In the genomic region with DNA sequence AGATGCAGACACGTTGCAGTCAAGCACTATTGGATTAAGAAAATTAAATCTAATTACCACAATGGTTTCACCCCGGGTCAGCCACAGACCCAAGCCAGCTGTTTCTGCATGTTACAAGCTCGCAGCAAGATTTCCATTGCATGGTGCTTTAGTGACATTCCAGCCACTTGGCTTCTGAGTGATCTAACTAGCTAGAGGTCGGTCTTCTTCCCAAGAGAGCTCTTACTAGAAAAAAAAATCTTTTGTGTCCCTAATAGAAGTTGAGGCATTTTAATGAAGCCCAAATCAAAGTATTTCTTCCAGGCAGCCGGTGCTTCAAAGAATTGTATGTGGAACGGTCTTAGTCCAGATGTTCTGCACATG, we compare ENCODE assay signal across 8 mouse cellular contexts. TPM values are rescaled to one million over a fixed set of nuclear protein-coding genes. Genes with fewer than 3 reads are reported as not detected.
DNase-seq lines count a peak whose midpoint lies in the region; ATAC-seq and TF ChIP-seq lines count a peak whose summit lies in the region.

No protein-coding gene starts in this region.

- peaks cover 10% of the 10 kb centered on the region; the same call in 1 of the 2 replicates for H3K4me1 ChIP-seq in intestine, embryonic 14.5 days (replicated peaks; ENCODE audit: control insufficient read depth, insufficient read depth, low read length)
- H3K4me1 ChIP-seq in intestine, embryonic 16.5 days (ENCODE audit: control insufficient read depth, insufficient read depth, low read length) = peaks cover 10% of the 10 kb centered on the region
- no peaks in the 10 kb centered on the region for H3K4me1 ChIP-seq in forebrain, postnatal 0 days (ENCODE audit: insufficient read depth)
- H3K4me1 ChIP-seq in limb, embryonic 11.5 days (ENCODE audit: control insufficient read depth, insufficient read depth, low read length) = no peaks in the 10 kb centered on the region; the same call in 1 of the 2 replicates

- peaks cover 11% of the 10 kb centered on the region for H3K27me3 ChIP-seq in intestine, embryonic 14.5 days (replicated peaks; ENCODE audit: control insufficient read depth, insufficient read depth, low read length)
- peaks cover 7% of the 10 kb centered on the region for H3K27me3 ChIP-seq in intestine, embryonic 16.5 days (replicated peaks; ENCODE audit: control insufficient read depth, insufficient read depth, low read length)
- H3K27me3 ChIP-seq in forebrain, postnatal 0 days (ENCODE audit: insufficient read depth, low read length) = no peaks in the 10 kb centered on the region
- no peaks in the 10 kb centered on the region for H3K27me3 ChIP-seq in limb, embryonic 11.5 days (ENCODE audit: control insufficient read depth, insufficient read depth, low read length)

- 20% methylated on average over 6 of the region's 6 CpGs for WGBS in intestine, embryonic 14.5 days
- WGBS in intestine, embryonic 16.5 days = 22% methylated on average over 6 of the region's 6 CpGs
- WGBS in forebrain, postnatal 0 days = 14% methylated on average over 6 of the region's 6 CpGs
- 5% methylated on average over 6 of the region's 6 CpGs for WGBS in limb, embryonic 11.5 days

- no peaks in the 10 kb centered on the region for H3K9me3 ChIP-seq in intestine, embryonic 14.5 days (ENCODE audit: control insufficient read depth, low read length)
- H3K9me3 ChIP-seq in intestine, embryonic 16.5 days (ENCODE audit: control insufficient read depth, low read length) = no peaks in the 10 kb centered on the region
- H3K9me3 ChIP-seq in forebrain, postnatal 0 days (ENCODE audit: low read length) = no peaks in the 10 kb centered on the region
- H3K9me3 ChIP-seq in limb, embryonic 11.5 days (ENCODE audit: control insufficient read depth, low read length) = no peaks in the 10 kb centered on the region

- ATAC-seq in intestine, embryonic 14.5 days (replicated peaks; ENCODE audit: low FRiP score, low TSS enrichment, low read depth) = no peak
- ATAC-seq in intestine, embryonic 16.5 days = no peak
- ATAC-seq in forebrain, postnatal 0 days = no peak
- no peak for ATAC-seq in limb, embryonic 11.5 days (ENCODE audit: insufficient number of reproducible peaks, low FRiP score, low TSS enrichment, low read depth)
- ATAC-seq in monocyte, adult 5-6 weeks (replicated peaks; ENCODE audit: insufficient number of reproducible peaks, low FRiP score, low TSS enrichment, poor library complexity, severe bottlenecking) = no peak

- no peak for TF ChIP-seq CTCF in forebrain, postnatal 0 days (IDR thresholded peaks at IDR 0.05; ENCODE audit: low read depth)

- DNase-seq in intestine, embryonic 14.5 days (ENCODE audit: low spot score) = no peak
- DNase-seq in forebrain, postnatal 0 days = no peak
- peak; percentile 41 for DNase-seq in limb, embryonic 11.5 days (ENCODE audit: low spot score)
- peak; percentile 47 for DNase-seq in retina, postnatal 1 day
- DNase-seq in urinary bladder, adult 2 months (ENCODE audit: low spot score) = no peak
- no peak for DNase-seq in gastrocnemius, postnatal 10 days

- H3K27ac ChIP-seq in intestine, embryonic 14.5 days (ENCODE audit: low read depth) = no peak overlapping the region
- no peak overlapping the region for H3K27ac ChIP-seq in intestine, embryonic 16.5 days (ENCODE audit: low read length)
- H3K27ac ChIP-seq in forebrain, postnatal 0 days (ENCODE audit: low read depth, low read length) = no peak overlapping the region
- H3K27ac ChIP-seq in limb, embryonic 11.5 days (replicated peaks; ENCODE audit: low read depth, low read length) = no peak overlapping the region

- no peaks in the 10 kb centered on the region for H3K36me3 ChIP-seq in intestine, embryonic 14.5 days (ENCODE audit: control insufficient read depth, insufficient read depth, low read length)
- no peaks in the 10 kb centered on the region for H3K36me3 ChIP-seq in intestine, embryonic 16.5 days (ENCODE audit: control insufficient read depth, insufficient read depth, low read length)
- no peaks in the 10 kb centered on the region for H3K36me3 ChIP-seq in forebrain, postnatal 0 days (ENCODE audit: insufficient read depth)
- H3K36me3 ChIP-seq in limb, embryonic 11.5 days (ENCODE audit: control insufficient read depth, insufficient read depth, low read length) = no peaks in the 10 kb centered on the region

- H3K9ac ChIP-seq in intestine, embryonic 14.5 days (ENCODE audit: low read length) = no peak overlapping the region
- H3K9ac ChIP-seq in intestine, embryonic 16.5 days (ENCODE audit: low read depth, low read length) = no peak overlapping the region
- no peak overlapping the region for H3K9ac ChIP-seq in forebrain, postnatal 0 days
- H3K9ac ChIP-seq in limb, embryonic 11.5 days (ENCODE audit: low read length) = no peak overlapping the region

- peak overlapping the region; percentile 88 for H3K4me2 ChIP-seq in intestine, embryonic 14.5 days (ENCODE audit: low read length)
- H3K4me2 ChIP-seq in intestine, embryonic 16.5 days (ENCODE audit: low read depth, low read length) = no peak overlapping the region
- H3K4me2 ChIP-seq in forebrain, postnatal 0 days (ENCODE audit: low read depth) = peak overlapping the region; percentile 93
- H3K4me2 ChIP-seq in limb, embryonic 11.5 days (ENCODE audit: low read depth, severe bottlenecking) = no peak overlapping the region; the same call in 1 of the 2 replicates

- H3K4me3 ChIP-seq in intestine, embryonic 14.5 days (ENCODE audit: low read depth, low read length) = no peak overlapping the region
- H3K4me3 ChIP-seq in intestine, embryonic 16.5 days (ENCODE audit: low read length) = no peak overlapping the region
- H3K4me3 ChIP-seq in forebrain, postnatal 0 days (ENCODE audit: low read depth, low read length) = peak overlapping the region; percentile 65
- H3K4me3 ChIP-seq in limb, embryonic 11.5 days (ENCODE audit: low read depth, low read length) = no peak overlapping the region

RNA-seq across cellular contexts. Expression of a gene that starts 1.1 kb away (rescaled TPM):
- polyA plus RNA-seq in intestine, embryonic 14.5 days (2014; fragmentation: Nextera tagmentation; extraction: Ambion mirVana) = 6.6 and 7.4 TPM in 2 replicates
- 4.4 and 5.1 TPM in 2 replicates for polyA plus RNA-seq in intestine, embryonic 16.5 days (2015; fragmentation: Nextera tagmentation; extraction: Ambion mirVana)
- total RNA-seq in forebrain, postnatal 0 days (2014; rRNA removed) = 12.1 and 14.1 TPM in 2 replicates
- polyA plus RNA-seq in forebrain, postnatal 0 days (2015; fragmentation: Nextera tagmentation; extraction: Ambion mirVana) = 6.1 and 9.8 TPM in 2 replicates
- polyA plus RNA-seq in limb, embryonic 11.5 days (2014; fragmentation: Nextera tagmentation; extraction: Ambion mirVana) = 4.9 and 5.1 TPM in 2 replicates
- total RNA-seq in monocyte, adult 5-6 weeks (2017) = not detected in 3 replicates
- polyA plus RNA-seq in urinary bladder, adult 2 months (2012; rRNA removed) = 0.73 and 1.5 TPM in 2 replicates
- total RNA-seq in gastrocnemius, postnatal 10 days (2021) = 1 to 10 TPM; 1.5 to 2.0 TPM

Comparison
In these comparisons a context has a peak if more than half of its experiments do, and no peak if none do; other contexts are left out.
1. H3K4me2 ChIP-seq: peak in intestine, embryonic 14.5 days (single experiment) and forebrain, postnatal 0 days (single experiment); none in intestine, embryonic 16.5 days (single experiment) and limb, embryonic 11.5 days (single experiment).
2. DNase-seq: peak in limb, embryonic 11.5 days (single experiment) and retina, postnatal 1 day (single experiment); none in intestine, embryonic 14.5 days (single experiment), forebrain, postnatal 0 days (single experiment), urinary bladder, adult 2 months (single experiment) and gastrocnemius, postnatal 10 days (single experiment).